Mouse (Mus musculus): Measurements from ENCODE around the gene Hist1h2ap. TPM values are rescaled to one million over a fixed set of nuclear protein-coding genes. Genes with fewer than 3 reads are reported as not detected.
"Not testable (repeated sequence)": the region's sequence is repeated elsewhere in the genome, so short reads cannot be mapped to it uniquely, and the experiment has no call there.

Hist1h2ap gene
- 2,482 and 2,904 TPM in 2 replicates for polyA plus RNA-seq (2015; fragmentation: Nextera tagmentation; extraction: Ambion mirVana)

GRCm38 (mm10) chr13:21833461-21833860 is at the start of gene Hist1h2ap, which contains the start of gene Hist1h2br:
TSS of gene Hist1h2ap (minus strand) at chr13:21833507.
TSS of gene Hist1h2br (plus strand) at chr13:21833743.
- H3K36me3 ChIP-seq, H3K27ac ChIP-seq, H3K9me3 ChIP-seq, H3K9ac ChIP-seq, H3K4me1 ChIP-seq, H3K4me3 ChIP-seq, H3K4me2 ChIP-seq, H3K27me3 ChIP-seq: not testable (repeated sequence)
- ATAC-seq (ENCODE audit: insufficient number of reproducible peaks, low FRiP score, low TSS enrichment, low read depth), result peak; percentile 93
- no CpG with 5 or more reads among the region's 24 CpGs for WGBS

- Histone ChIP-seq H3K27me3 (no peaks in the 10 kb centered on the region), H3K9ac (no peak overlapping the region), H3K27ac (no peak overlapping the region), H3K4me3 (peak overlapping the region; percentile 32), H3K4me2 (peak overlapping the region; percentile 31), H3K9me3 (no peaks in the 10 kb centered on the region), H3K36me3 (no peaks in the 10 kb centered on the region), H3K4me1 (no peaks in the 10 kb centered on the region)
- no peak for ATAC-seq (ENCODE audit: insufficient number of reproducible peaks, low FRiP score, low TSS enrichment, low read depth)
- WGBS, result 4% methylated on average over 13 of the region's 13 CpGs
Observed at GRCm38 (mm10) chr13:21882760-21883405, 49.6 kb upstream of the Hist1h2ap start.

- no peaks in the 10 kb centered on the region for H3K4me1 ChIP-seq
- H3K4me2 ChIP-seq, result peak overlapping the region; percentile 31
- no peak for ATAC-seq (ENCODE audit: insufficient number of reproducible peaks, low FRiP score, low TSS enrichment, low read depth)
- 5% methylated on average over 27 of the region's 27 CpGs for WGBS
- no peak overlapping the region for H3K27ac ChIP-seq
- H3K9ac ChIP-seq, result no peak overlapping the region; the same call in 1 of the 2 replicates
- peak overlapping the region; percentile 32 for H3K4me3 ChIP-seq
- H3K9me3 ChIP-seq, result no peaks in the 10 kb centered on the region
- no peaks in the 10 kb centered on the region for H3K36me3 ChIP-seq
- H3K27me3 ChIP-seq, result no peaks in the 10 kb centered on the region
Observed at GRCm38 (mm10) chr13:21881878-21882669, 48.8 kb upstream of the Hist1h2ap start.

GRCm38 (mm10) chr13:21880735-21881134 is 47.4 kb upstream of the Hist1h2ap start:
- H3K4me3 ChIP-seq, result no peak overlapping the region
- no peaks in the 10 kb centered on the region for H3K27me3 ChIP-seq
- ATAC-seq (ENCODE audit: insufficient number of reproducible peaks, low FRiP score, low TSS enrichment, low read depth), result no peak
- no peaks in the 10 kb centered on the region for H3K36me3 ChIP-seq
- no peaks in the 10 kb centered on the region for H3K9me3 ChIP-seq
- H3K4me1 ChIP-seq, result no peaks in the 10 kb centered on the region
- WGBS, result 78% methylated on average over 6 of the region's 6 CpGs
- no peak overlapping the region for H3K27ac ChIP-seq
- no peak overlapping the region for H3K4me2 ChIP-seq
- H3K9ac ChIP-seq, result no peak overlapping the region

GRCm38 (mm10) chr13:21865503-21865902 is 32.2 kb upstream of the Hist1h2ap start:
- H3K4me1 ChIP-seq; H3K27ac ChIP-seq; H3K4me3 ChIP-seq; H3K9ac ChIP-seq; H3K4me2 ChIP-seq; ATAC-seq (ENCODE audit: insufficient number of reproducible peaks, low FRiP score, low TSS enrichment, low read depth); H3K27me3 ChIP-seq; H3K36me3 ChIP-seq; H3K9me3 ChIP-seq: not testable (repeated sequence)
- WGBS, result 77% methylated on average over 3 of the region's 3 CpGs

- Histone ChIP-seq H3K4me1 (no peaks in the 10 kb centered on the region), H3K4me3 (no peak overlapping the region), H3K9me3 (no peaks in the 10 kb centered on the region), H3K27me3 (no peaks in the 10 kb centered on the region), H3K36me3 (no peaks in the 10 kb centered on the region), H3K4me2 (no peak overlapping the region), H3K9ac (no peak overlapping the region), H3K27ac (no peak overlapping the region)
- no peak for ATAC-seq (ENCODE audit: insufficient number of reproducible peaks, low FRiP score, low TSS enrichment, low read depth)
- WGBS, result 15% methylated on average over 5 of the region's 5 CpGs
Observed at GRCm38 (mm10) chr13:21861608-21862007, 28.3 kb upstream of the Hist1h2ap start.

GRCm38 (mm10) chr13:21855698-21856162 is 22.4 kb upstream of the Hist1h2ap start:
- H3K27me3 ChIP-seq, result no peaks in the 10 kb centered on the region
- no peaks in the 10 kb centered on the region for H3K4me1 ChIP-seq
- H3K27ac ChIP-seq, result no peak overlapping the region
- 3% methylated on average over 15 of the region's 15 CpGs for WGBS
- no peak overlapping the region for H3K9ac ChIP-seq
- H3K9me3 ChIP-seq, result no peaks in the 10 kb centered on the region
- no peak for ATAC-seq (ENCODE audit: insufficient number of reproducible peaks, low FRiP score, low TSS enrichment, low read depth)
- H3K4me3 ChIP-seq, result peak overlapping the region; percentile 37
- no peaks in the 10 kb centered on the region for H3K36me3 ChIP-seq
- H3K4me2 ChIP-seq, result peak overlapping the region; percentile 42

GRCm38 (mm10) chr13:21855146-21855545 is 21.8 kb upstream of the Hist1h2ap start:
- Histone ChIP-seq H3K4me2 (0 out of 2 replicates have a peak overlapping the region, but pooled peaks have one; percentile 42), H3K27me3 (no peaks in the 10 kb centered on the region), H3K9ac (no peak overlapping the region), H3K4me3 (peak overlapping the region; percentile 37), H3K36me3 (no peaks in the 10 kb centered on the region), H3K4me1 (no peaks in the 10 kb centered on the region), H3K9me3 (no peaks in the 10 kb centered on the region), H3K27ac (no peak overlapping the region)
- 4% methylated on average over 11 of the region's 11 CpGs for WGBS
- ATAC-seq (ENCODE audit: insufficient number of reproducible peaks, low FRiP score, low TSS enrichment, low read depth), result no peak

GRCm38 (mm10) chr13:21852215-21852945 is 19.1 kb upstream of the Hist1h2ap start:
- Histone ChIP-seq H3K4me1 (no peaks in the 10 kb centered on the region), H3K27me3 (no peaks in the 10 kb centered on the region), H3K9me3 (no peaks in the 10 kb centered on the region), H3K4me2 (no peak overlapping the region), H3K9ac (no peak overlapping the region), H3K36me3 (no peaks in the 10 kb centered on the region), H3K27ac (no peak overlapping the region), H3K4me3 (no peak overlapping the region)
- WGBS, result 64% methylated on average over 3 of the region's 3 CpGs
- ATAC-seq (ENCODE audit: insufficient number of reproducible peaks, low FRiP score, low TSS enrichment, low read depth), result no peak

- H3K9ac ChIP-seq; H3K4me2 ChIP-seq; ATAC-seq (ENCODE audit: insufficient number of reproducible peaks, low FRiP score, low TSS enrichment, low read depth); H3K27ac ChIP-seq; H3K4me3 ChIP-seq; H3K9me3 ChIP-seq; H3K4me1 ChIP-seq; H3K27me3 ChIP-seq; H3K36me3 ChIP-seq: not testable (repeated sequence)
- 45% methylated on average over 1 of the region's 1 CpGs for WGBS
Observed at GRCm38 (mm10) chr13:21850696-21851095, 17.4 kb upstream of the Hist1h2ap start.

- Histone ChIP-seq H3K4me1 (no peaks in the 10 kb centered on the region), H3K4me3 (no peak overlapping the region), H3K27me3 (no peaks in the 10 kb centered on the region), H3K9me3 (no peaks in the 10 kb centered on the region), H3K9ac (no peak overlapping the region), H3K36me3 (no peaks in the 10 kb centered on the region), H3K4me2 (no peak overlapping the region), H3K27ac (no peak overlapping the region)
- no peak for ATAC-seq (ENCODE audit: insufficient number of reproducible peaks, low FRiP score, low TSS enrichment, low read depth)
- WGBS, result 30% methylated on average over 8 of the region's 8 CpGs
Observed at GRCm38 (mm10) chr13:21847883-21848282, 14.6 kb upstream of the Hist1h2ap start.

GRCm38 (mm10) chr13:21846356-21846755 is 13.0 kb upstream of the Hist1h2ap start:
- not testable (repeated sequence) for ATAC-seq (ENCODE audit: insufficient number of reproducible peaks, low FRiP score, low TSS enrichment, low read depth); H3K4me2 ChIP-seq; H3K36me3 ChIP-seq; H3K4me3 ChIP-seq; H3K9ac ChIP-seq; H3K9me3 ChIP-seq; H3K4me1 ChIP-seq; H3K27ac ChIP-seq; H3K27me3 ChIP-seq
